Mouse (Mus musculus): ENCODE measurements around the gene Prss36. TPM values are rescaled to one million over a fixed set of nuclear protein-coding genes. Genes with fewer than 3 reads are reported as not detected.
A peak's percentile ranks its signal among the peaks of the same experiment; 100 is the strongest.

Gene Prss36
- polyA plus RNA-seq, 1 experiment from 2014 or later: 11.0 TPM

- H3K27ac ChIP-seq (replicated peaks; ENCODE audit: low read depth, low read length): no peak overlapping the region
- DNase-seq (ENCODE audit: low spot score): no peak
- no peak overlapping the region for H3K9ac ChIP-seq (replicated peaks; ENCODE audit: low read length)
- no peaks in the 10 kb centered on the region for H3K36me3 ChIP-seq (replicated peaks; ENCODE audit: control insufficient read depth, insufficient read depth, low read depth, low read length)
- no peak for ATAC-seq (replicated peaks; ENCODE audit: insufficient number of reproducible peaks, low FRiP score, low TSS enrichment, low read depth)
- H3K27me3 ChIP-seq (ENCODE audit: control insufficient read depth, insufficient read depth, low read length): peaks cover 4% of the 10 kb centered on the region; the same call in 1 of the 2 replicates
- no peaks in the 10 kb centered on the region; the same call in 1 of the 2 replicates for H3K4me1 ChIP-seq (ENCODE audit: control insufficient read depth, insufficient read depth, low read length)
- no peaks in the 10 kb centered on the region for H3K9me3 ChIP-seq (replicated peaks; ENCODE audit: control insufficient read depth, low read length)
- WGBS: 78% methylated on average over 5 of the region's 5 CpGs
- no peak overlapping the region for H3K4me2 ChIP-seq (ENCODE audit: low read depth, low read length)
- no peak overlapping the region for H3K4me3 ChIP-seq (ENCODE audit: low read depth, low read length)
Observed at GRCm38 (mm10) chr7:127930636-127931035, 15.9 kb downstream of the Prss36 start.

DNA sequence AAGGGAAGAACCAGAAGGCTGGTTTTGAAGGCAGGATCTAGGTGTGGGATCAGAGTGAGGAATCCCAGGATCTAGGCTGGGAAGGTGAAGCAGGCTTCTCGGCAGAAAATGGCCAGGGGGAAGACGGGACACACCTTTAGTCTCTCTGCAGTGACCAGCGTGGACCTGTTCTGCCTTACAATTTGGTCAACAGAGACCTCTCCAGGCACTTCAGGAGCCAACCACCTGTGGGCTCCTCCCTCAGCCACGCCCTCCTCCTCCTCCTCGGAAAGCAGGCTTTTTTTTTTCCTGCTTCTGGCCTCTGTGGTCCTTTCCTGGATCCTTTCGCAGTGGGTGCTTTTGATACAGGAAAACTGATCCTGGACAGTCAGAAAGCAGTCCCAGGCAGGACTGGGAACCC is 16.6 kb downstream of the Prss36 start, which contains the start of gene Prss8:
Prss8 (minus strand) TSS at position 182 of the 400 bp plus-strand sequence.
- WGBS: 10% methylated on average over 6 of the region's 6 CpGs
- no peak within 1 kb of the TSS for H3K27ac ChIP-seq (replicated peaks; ENCODE audit: low read depth, low read length)
- no peaks in the 10 kb centered on the region; the same call in 1 of the 2 replicates for H3K4me1 ChIP-seq (ENCODE audit: control insufficient read depth, insufficient read depth, low read length)
- no peaks in the 10 kb centered on the region for H3K36me3 ChIP-seq (replicated peaks; ENCODE audit: control insufficient read depth, insufficient read depth, low read depth, low read length)
- DNase-seq (ENCODE audit: low spot score): peak; percentile 25
- no peaks in the 10 kb centered on the region for H3K9me3 ChIP-seq (replicated peaks; ENCODE audit: control insufficient read depth, low read length)
- peak within 1 kb of the TSS; percentile 51 for H3K9ac ChIP-seq (replicated peaks; ENCODE audit: low read length)
- ATAC-seq (replicated peaks; ENCODE audit: insufficient number of reproducible peaks, low FRiP score, low TSS enrichment, low read depth): no peak
- peaks cover 4% of the 10 kb centered on the region; the same call in 1 of the 2 replicates for H3K27me3 ChIP-seq (ENCODE audit: control insufficient read depth, insufficient read depth, low read length)
- H3K4me3 ChIP-seq (ENCODE audit: low read depth, low read length): peak within 1 kb of the TSS; percentile 11
- H3K4me2 ChIP-seq (ENCODE audit: low read depth, low read length): peak within 1 kb of the TSS; percentile 38; the same call in 1 of the 2 replicates

DNA sequence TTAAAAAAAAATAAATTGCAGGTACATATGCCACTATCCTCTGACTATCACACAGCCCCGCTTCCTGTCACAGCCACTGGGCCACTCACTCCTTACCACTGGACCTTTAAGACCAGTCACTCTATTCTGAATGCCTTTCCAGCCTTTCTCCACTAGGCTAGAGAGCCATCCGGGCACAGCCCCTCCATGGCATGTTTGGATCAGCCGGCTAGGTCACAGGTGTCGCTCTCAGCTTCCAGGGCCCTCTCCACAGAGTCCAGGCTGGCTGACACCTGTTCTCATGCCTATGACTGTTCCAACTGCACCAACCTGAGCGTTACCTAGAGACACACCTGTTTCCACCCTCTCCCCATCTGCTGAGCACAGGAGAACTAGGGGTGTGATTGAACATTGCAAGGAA is 17.9 kb downstream of the Prss36 start:
- no peak for ATAC-seq (replicated peaks; ENCODE audit: insufficient number of reproducible peaks, low FRiP score, low TSS enrichment, low read depth)
- Histone ChIP-seq H3K4me1 (ENCODE audit: control insufficient read depth, insufficient read depth, low read length) (no peaks in the 10 kb centered on the region; the same call in 1 of the 2 replicates), H3K4me3 (ENCODE audit: low read depth, low read length) (no peak overlapping the region), H3K27ac (replicated peaks; ENCODE audit: low read depth, low read length) (no peak overlapping the region), H3K9ac (replicated peaks; ENCODE audit: low read length) (no peak overlapping the region; the same call in 1 of the 2 replicates), H3K9me3 (replicated peaks; ENCODE audit: control insufficient read depth, low read length) (no peaks in the 10 kb centered on the region), H3K4me2 (ENCODE audit: low read depth, low read length) (peak overlapping the region; percentile 38; the same call in 1 of the 2 replicates), H3K36me3 (replicated peaks; ENCODE audit: control insufficient read depth, insufficient read depth, low read depth, low read length) (no peaks in the 10 kb centered on the region; the same call in 1 of the 2 replicates), H3K27me3 (ENCODE audit: control insufficient read depth, insufficient read depth, low read length) (peaks cover 4% of the 10 kb centered on the region; the same call in 1 of the 2 replicates)
- 47% methylated on average over 5 of the region's 5 CpGs for WGBS
- DNase-seq (ENCODE audit: low spot score): no peak

DNA sequence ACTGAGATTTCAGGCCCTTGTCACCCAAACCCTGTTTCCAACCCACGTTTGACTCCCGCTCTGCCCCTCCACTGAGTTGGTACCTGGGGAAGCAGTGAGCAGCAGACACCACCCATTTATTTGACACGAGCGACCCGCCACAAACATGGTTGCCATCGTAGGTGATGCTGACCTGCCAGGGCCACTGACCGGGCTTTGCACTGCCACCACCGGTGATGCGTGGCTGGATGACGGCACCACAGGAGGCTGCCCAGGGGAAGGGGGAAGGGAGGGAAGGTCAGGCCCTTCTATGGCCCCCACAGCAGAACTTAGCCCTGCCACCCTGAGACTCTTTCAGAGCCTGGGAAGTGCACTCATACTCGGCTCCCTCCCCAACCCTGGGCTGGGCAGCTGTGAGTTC is 18.8 kb downstream of the Prss36 start:
- Histone ChIP-seq H3K36me3 (replicated peaks; ENCODE audit: control insufficient read depth, insufficient read depth, low read depth, low read length) (no peaks in the 10 kb centered on the region; the same call in 1 of the 2 replicates), H3K9me3 (replicated peaks; ENCODE audit: control insufficient read depth, low read length) (no peaks in the 10 kb centered on the region), H3K27me3 (ENCODE audit: control insufficient read depth, insufficient read depth, low read length) (peaks cover 4% of the 10 kb centered on the region; the same call in 1 of the 2 replicates), H3K4me3 (ENCODE audit: low read depth, low read length) (no peak overlapping the region), H3K4me1 (ENCODE audit: control insufficient read depth, insufficient read depth, low read length) (no peaks in the 10 kb centered on the region; the same call in 1 of the 2 replicates), H3K27ac (replicated peaks; ENCODE audit: low read depth, low read length) (no peak overlapping the region), H3K4me2 (ENCODE audit: low read depth, low read length) (no peak overlapping the region), H3K9ac (replicated peaks; ENCODE audit: low read length) (no peak overlapping the region)
- WGBS: 84% methylated on average over 10 of the region's 11 CpGs
- no peak for DNase-seq (ENCODE audit: low spot score)
- ATAC-seq (replicated peaks; ENCODE audit: insufficient number of reproducible peaks, low FRiP score, low TSS enrichment, low read depth): no peak

DNA sequence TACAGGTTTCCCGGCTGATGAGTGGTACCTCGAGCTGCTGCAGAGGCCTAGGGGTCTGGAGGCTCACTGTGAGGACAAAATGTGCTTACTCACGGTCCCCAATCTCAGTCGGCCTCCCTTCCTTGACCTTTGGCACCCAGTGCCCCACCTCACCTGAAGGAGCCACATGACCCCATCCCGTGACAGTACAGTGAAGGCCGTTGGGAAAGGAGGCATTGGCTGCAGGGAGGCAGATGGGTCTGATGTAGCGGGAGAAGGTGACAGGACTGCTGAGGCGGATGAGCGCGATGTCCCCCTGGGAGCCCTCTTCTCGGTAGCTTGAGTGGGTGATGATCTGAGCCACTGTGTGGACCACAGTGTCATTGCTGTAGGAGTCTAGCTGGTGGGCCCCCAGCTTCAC is 19.7 kb downstream of the Prss36 start:
- no peak overlapping the region for H3K4me3 ChIP-seq (ENCODE audit: low read depth, low read length)
- 87% methylated on average over 11 of the region's 11 CpGs for WGBS
- no peak for ATAC-seq (replicated peaks; ENCODE audit: insufficient number of reproducible peaks, low FRiP score, low TSS enrichment, low read depth)

GRCm38 (mm10) chr7:127926066-127926465 is 20.5 kb downstream of the Prss36 start:
- Histone ChIP-seq H3K4me3 (ENCODE audit: low read depth, low read length) (no peak overlapping the region), H3K4me1 (ENCODE audit: control insufficient read depth, insufficient read depth, low read length) (no peaks in the 10 kb centered on the region; the same call in 1 of the 2 replicates), H3K27ac (replicated peaks; ENCODE audit: low read depth, low read length) (no peak overlapping the region), H3K9ac (replicated peaks; ENCODE audit: low read length) (no peak overlapping the region), H3K27me3 (ENCODE audit: control insufficient read depth, insufficient read depth, low read length) (peaks cover 4% of the 10 kb centered on the region; the same call in 1 of the 2 replicates), H3K36me3 (replicated peaks; ENCODE audit: control insufficient read depth, insufficient read depth, low read depth, low read length) (no peaks in the 10 kb centered on the region; the same call in 1 of the 2 replicates), H3K9me3 (replicated peaks; ENCODE audit: control insufficient read depth, low read length) (no peaks in the 10 kb centered on the region), H3K4me2 (ENCODE audit: low read depth, low read length) (no peak overlapping the region)
- DNase-seq (ENCODE audit: low spot score): no peak
- 85% methylated on average over 8 of the region's 8 CpGs for WGBS
- ATAC-seq (replicated peaks; ENCODE audit: insufficient number of reproducible peaks, low FRiP score, low TSS enrichment, low read depth): no peak

More for the DNA sequence above, 19.7 kb downstream of the Prss36 start:
- H3K4me2 ChIP-seq (ENCODE audit: low read depth, low read length): no peak overlapping the region
- no peak overlapping the region for H3K27ac ChIP-seq (replicated peaks; ENCODE audit: low read depth, low read length)
- H3K27me3 ChIP-seq (ENCODE audit: control insufficient read depth, insufficient read depth, low read length): peaks cover 4% of the 10 kb centered on the region; the same call in 1 of the 2 replicates
- no peaks in the 10 kb centered on the region; the same call in 1 of the 2 replicates for H3K36me3 ChIP-seq (replicated peaks; ENCODE audit: control insufficient read depth, insufficient read depth, low read depth, low read length)
- DNase-seq (ENCODE audit: low spot score): no peak
- no peak overlapping the region for H3K9ac ChIP-seq (replicated peaks; ENCODE audit: low read length)
- no peaks in the 10 kb centered on the region for H3K9me3 ChIP-seq (replicated peaks; ENCODE audit: control insufficient read depth, low read length)
- H3K4me1 ChIP-seq (ENCODE audit: control insufficient read depth, insufficient read depth, low read length): no peaks in the 10 kb centered on the region; the same call in 1 of the 2 replicates

DNA sequence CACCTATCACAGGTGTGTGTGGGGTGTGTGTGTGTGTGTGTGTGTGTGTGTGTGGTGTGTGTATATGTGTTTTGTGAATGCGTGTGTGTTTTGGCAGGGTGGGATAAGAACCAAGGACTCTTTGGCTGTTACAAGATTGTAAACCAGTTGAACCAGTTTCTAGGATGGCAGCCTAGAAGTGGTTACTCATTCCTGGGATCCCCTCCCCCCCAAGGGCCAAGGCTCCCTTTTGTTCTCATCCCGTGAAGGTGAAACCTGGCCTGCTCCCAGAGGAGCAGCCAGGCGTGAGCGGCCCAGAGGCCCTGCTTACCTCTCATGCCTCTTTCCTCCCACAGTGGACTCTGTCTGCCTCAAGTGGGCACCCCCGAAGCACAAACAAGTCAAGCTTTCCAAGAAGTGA is 21.3 kb downstream of the Prss36 start:
- Histone ChIP-seq H3K36me3 (replicated peaks; ENCODE audit: control insufficient read depth, insufficient read depth, low read depth, low read length) (no peaks in the 10 kb centered on the region; the same call in 1 of the 2 replicates), H3K9ac (replicated peaks; ENCODE audit: low read length) (no peak overlapping the region), H3K9me3 (replicated peaks; ENCODE audit: control insufficient read depth, low read length) (no peaks in the 10 kb centered on the region), H3K27ac (replicated peaks; ENCODE audit: low read depth, low read length) (no peak overlapping the region), H3K4me3 (ENCODE audit: low read depth, low read length) (no peak overlapping the region), H3K4me1 (ENCODE audit: control insufficient read depth, insufficient read depth, low read length) (no peaks in the 10 kb centered on the region; the same call in 1 of the 2 replicates), H3K27me3 (ENCODE audit: control insufficient read depth, insufficient read depth, low read length) (peaks cover 4% of the 10 kb centered on the region; the same call in 1 of the 2 replicates), H3K4me2 (ENCODE audit: low read depth, low read length) (no peak overlapping the region)
- DNase-seq (ENCODE audit: low spot score) (peak; percentile 54), ATAC-seq (replicated peaks; ENCODE audit: insufficient number of reproducible peaks, low FRiP score, low TSS enrichment, low read depth) (no peak)
- 49% methylated on average over 5 of the region's 5 CpGs for WGBS

DNA sequence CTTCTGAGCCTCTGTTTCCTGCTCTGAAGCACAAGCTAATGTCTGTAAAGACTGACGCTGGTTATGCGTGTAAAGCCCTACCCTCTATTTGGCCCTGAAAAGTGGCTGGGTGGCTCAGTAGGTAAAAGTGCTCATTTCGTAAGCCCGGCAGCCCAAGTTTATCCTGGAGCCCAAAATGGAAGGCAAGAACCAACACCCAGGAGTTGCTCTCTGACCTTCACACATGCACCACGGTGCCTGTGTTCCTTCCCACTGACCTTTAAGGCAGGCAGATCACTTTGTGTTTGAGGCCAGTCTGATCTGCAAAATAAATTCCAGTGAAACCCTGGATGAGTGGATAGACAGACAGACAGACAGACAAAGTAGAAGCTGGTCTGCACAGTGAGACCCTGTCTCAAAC is 22.8 kb downstream of the Prss36 start:
- no peak for ATAC-seq (replicated peaks; ENCODE audit: insufficient number of reproducible peaks, low FRiP score, low TSS enrichment, low read depth)
- Histone ChIP-seq H3K9me3 (replicated peaks; ENCODE audit: control insufficient read depth, low read length) (no peaks in the 10 kb centered on the region), H3K36me3 (replicated peaks; ENCODE audit: control insufficient read depth, insufficient read depth, low read depth, low read length) (no peaks in the 10 kb centered on the region; the same call in none of the 2 replicates), H3K27me3 (ENCODE audit: control insufficient read depth, insufficient read depth, low read length) (peaks cover 2% of the 10 kb centered on the region; the same call in 1 of the 2 replicates), H3K9ac (replicated peaks; ENCODE audit: low read length) (no peak overlapping the region), H3K4me3 (ENCODE audit: low read depth, low read length) (no peak overlapping the region), H3K4me2 (ENCODE audit: low read depth, low read length) (no peak overlapping the region), H3K4me1 (ENCODE audit: control insufficient read depth, insufficient read depth, low read length) (no peaks in the 10 kb centered on the region), H3K27ac (replicated peaks; ENCODE audit: low read depth, low read length) (no peak overlapping the region)
- DNase-seq (ENCODE audit: low spot score): no peak
- 81% methylated on average over 5 of the region's 5 CpGs for WGBS

All from embryonic facial prominence, embryonic 11.5 days (tissue).